ENCODE assay signal across 23 mouse cellular contexts in genomic region chr7:102383221-102383620, GRCm38 (mm10). TPM values are rescaled to one million over a fixed set of nuclear protein-coding genes. Genes with fewer than 3 reads are reported as not detected.
DNase-seq lines count a peak whose midpoint lies in the region; ATAC-seq lines count a peak whose summit lies in the region.
"Had no signal": no experiment of that assay in that cellular context is flagged by ENCODE, and none has a peak within 500 bp of the region (broad histone marks: within the 10 kb centered on the region; RNA-seq: fewer than 3 reads in every experiment).

No protein-coding gene starts in this region.

- H3K4me3 ChIP-seq in kidney, embryonic 16.5 days (ENCODE audit: low read length) = no peak overlapping the region
- H3K4me3 ChIP-seq: embryonic facial prominence, embryonic 15.5 days; limb, embryonic 12.5 days; liver, embryonic 12.5 days; midbrain, embryonic 12.5 days; neural tube, embryonic 12.5 days had no signal

- no peak for ATAC-seq in kidney, embryonic 16.5 days (ENCODE audit: low FRiP score, low TSS enrichment)
- ATAC-seq: forebrain, embryonic 16.5 days; hindbrain, postnatal 0 days; liver, embryonic 12.5 days had no signal

- H3K27me3 ChIP-seq in kidney, embryonic 16.5 days (ENCODE audit: insufficient read depth, low read length) = no peaks in the 10 kb centered on the region
- H3K27me3 ChIP-seq: CH12.LX; embryonic facial prominence, embryonic 15.5 days; limb, embryonic 12.5 days; liver, embryonic 12.5 days; midbrain, embryonic 12.5 days; neural tube, embryonic 12.5 days had no signal

- DNase-seq in frontal cortex, postnatal 36 days (ENCODE audit: low spot score in 2 of 2) = peak; percentile 21 to 56
- no peak for DNase-seq in frontal cortex, postnatal 10 days (ENCODE audit: low spot score in 2 of 2)
- peak; percentile 22 to 26 for DNase-seq in left cerebral cortex, adult 18-20 months (ENCODE audit: low spot score in 2 of 2)
- no peak for DNase-seq in left cerebral cortex, postnatal 10 days (ENCODE audit: extremely low spot score in 1 of 2, low spot score in 2 of 2)
- peak; percentile 9 for DNase-seq in right cerebral cortex, postnatal 25 days
- DNase-seq in right cerebral cortex, postnatal 10 days (ENCODE audit: low spot score in 2 of 2) = no peak
- DNase-seq in thymus, postnatal 4 days = no peak
- DNase-seq: adrenal gland, postnatal 14 days; cerebellum, adult 11 months; cerebellum, postnatal 14 days; kidney, adult 11 months; lung, adult 2 months had no signal

- H3K4me1 ChIP-seq in kidney, embryonic 16.5 days (ENCODE audit: insufficient read depth, low read length) = no peaks in the 10 kb centered on the region
- H3K4me1 ChIP-seq: embryonic facial prominence, embryonic 15.5 days; limb, embryonic 12.5 days; midbrain, embryonic 12.5 days; neural tube, embryonic 12.5 days had no signal

- H3K9me3 ChIP-seq in kidney, embryonic 16.5 days (ENCODE audit: low read length) = no peaks in the 10 kb centered on the region
- H3K9me3 ChIP-seq: embryonic facial prominence, embryonic 15.5 days; limb, embryonic 12.5 days; liver, embryonic 12.5 days; midbrain, embryonic 12.5 days; neural tube, embryonic 12.5 days had no signal

- no peak overlapping the region for H3K4me2 ChIP-seq in kidney, embryonic 16.5 days (replicated peaks; ENCODE audit: low read depth, low read length)
- H3K4me2 ChIP-seq: embryonic facial prominence, embryonic 15.5 days; limb, embryonic 12.5 days; liver, embryonic 12.5 days; midbrain, embryonic 12.5 days; neural tube, embryonic 12.5 days had no signal

- no peak overlapping the region for H3K9ac ChIP-seq in kidney, embryonic 16.5 days (replicated peaks; ENCODE audit: low read length)
- H3K9ac ChIP-seq: embryonic facial prominence, embryonic 15.5 days; limb, embryonic 12.5 days; liver, embryonic 12.5 days; midbrain, embryonic 12.5 days; neural tube, embryonic 12.5 days had no signal

- 83% methylated on average over 7 of the region's 7 CpGs for WGBS in kidney, embryonic 16.5 days

- intact Hi-C loops in left cerebral cortex, postnatal 10 days (cut with DNase I) = no loop called here

- no peaks in the 10 kb centered on the region for H3K36me3 ChIP-seq in kidney, embryonic 16.5 days (ENCODE audit: insufficient read depth, low read length)
- H3K36me3 ChIP-seq: embryonic facial prominence, embryonic 15.5 days; limb, embryonic 12.5 days; liver, embryonic 12.5 days; midbrain, embryonic 12.5 days; neural tube, embryonic 12.5 days had no signal

- no peak overlapping the region for H3K27ac ChIP-seq in kidney, embryonic 16.5 days (ENCODE audit: low read length)
- H3K27ac ChIP-seq: embryonic facial prominence, embryonic 15.5 days; hindbrain, postnatal 0 days; kidney, postnatal 0 days; limb, embryonic 12.5 days; liver, embryonic 12.5 days; midbrain, embryonic 12.5 days; neural tube, embryonic 12.5 days; stomach, postnatal 0 days had no signal

RNA-seq across cellular contexts. Expression of gene Rrm1, which starts 58.3 kb away (rescaled TPM):
- 10 to 100 TPM; 10.9 to 12.7 TPM for total RNA-seq in left cerebral cortex, adult 18-20 months (2021)
- 10 to 100 TPM; 14.5 TPM for total RNA-seq in left cerebral cortex, postnatal 10 days (2021)
- 169 and 181 TPM in 2 replicates for polyA plus RNA-seq in kidney, embryonic 16.5 days (2015; fragmentation: Nextera tagmentation; extraction: Ambion mirVana)

Comparison
In these comparisons a context has a peak if more than half of its experiments do, and no peak if none do; other contexts are left out.
1. DNase-seq: peak in frontal cortex, postnatal 36 days (2 of 2), left cerebral cortex, adult 18-20 months (2 of 2) and right cerebral cortex, postnatal 25 days (single experiment); none in frontal cortex, postnatal 10 days (0 of 2), left cerebral cortex, postnatal 10 days (0 of 2), right cerebral cortex, postnatal 10 days (0 of 2) and thymus, postnatal 4 days (single experiment).